Mouse (Mus musculus): Measurements from ENCODE around the gene Prpf18.
A peak's percentile ranks its signal among the peaks of the same experiment; 100 is the strongest.
"Not testable (repeated sequence)": the region's sequence is repeated elsewhere in the genome, so short reads cannot be mapped to it uniquely, and the experiment has no call there.

Gene Prpf18

DNA sequence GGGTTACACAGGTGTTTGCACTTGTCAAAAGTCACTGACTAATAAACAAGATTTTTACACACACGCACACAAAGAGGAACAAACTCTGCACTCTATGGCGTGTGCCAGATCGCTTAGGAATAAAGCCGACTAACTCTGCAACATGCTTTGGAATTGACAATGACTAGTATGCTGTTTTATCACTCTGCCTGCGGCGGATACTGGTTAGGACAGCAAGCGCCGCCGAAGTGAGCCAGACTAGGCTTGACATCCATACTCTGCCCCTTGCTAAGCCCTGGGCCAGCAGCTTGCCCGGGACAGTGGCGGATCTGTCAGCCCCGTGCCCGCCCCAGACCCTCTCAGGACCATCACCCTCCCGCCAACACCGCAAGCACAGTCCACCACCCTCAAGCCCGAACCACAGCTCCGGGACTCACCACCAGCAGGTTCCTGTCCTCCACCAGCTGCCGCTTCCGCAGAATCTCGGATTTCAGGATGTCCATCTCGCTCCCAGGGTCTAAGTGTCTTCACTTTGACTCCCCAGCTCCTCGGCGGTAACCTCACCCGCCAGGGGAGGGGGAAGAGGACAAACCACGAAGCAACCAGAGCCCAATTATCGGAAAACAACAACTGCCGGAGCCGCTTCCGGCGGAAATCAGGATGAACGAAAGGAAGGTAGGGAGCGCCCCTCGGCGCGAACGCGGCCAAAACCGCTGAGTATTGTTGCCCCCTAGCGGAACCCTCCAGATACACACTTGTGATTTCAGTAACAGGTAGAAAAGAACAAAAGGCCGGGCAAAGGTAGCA lies at the start of gene Prpf18:
Gene Prpf18, minus strand, starts transcription at position 614 of the 786 bp plus-strand sequence.
- DNase-seq (ENCODE audit: low spot score in 2 of 2), result peak; percentile 78 to 83

DNA sequence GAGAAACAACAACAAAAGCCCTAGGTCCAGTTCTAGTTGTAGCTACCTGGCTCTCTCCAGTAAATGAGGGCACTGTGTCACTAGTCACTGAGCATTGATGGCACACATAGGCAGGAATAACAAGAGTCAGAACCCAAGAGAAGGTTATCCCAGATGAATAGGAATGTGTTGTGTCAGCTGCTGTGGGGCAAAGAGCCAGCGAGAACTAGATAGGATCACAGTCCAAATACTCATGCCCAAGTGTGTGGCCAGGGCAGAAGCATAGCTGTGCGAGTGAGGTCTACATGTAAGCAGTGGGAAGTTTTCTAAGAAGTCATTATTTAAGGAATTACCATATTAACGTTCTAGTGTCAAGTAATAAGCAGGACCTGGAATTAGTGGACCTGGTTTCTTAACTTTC lies 28.0 kb upstream of the Prpf18 start:
- no peak for DNase-seq (ENCODE audit: low spot score in 2 of 2)

DNA sequence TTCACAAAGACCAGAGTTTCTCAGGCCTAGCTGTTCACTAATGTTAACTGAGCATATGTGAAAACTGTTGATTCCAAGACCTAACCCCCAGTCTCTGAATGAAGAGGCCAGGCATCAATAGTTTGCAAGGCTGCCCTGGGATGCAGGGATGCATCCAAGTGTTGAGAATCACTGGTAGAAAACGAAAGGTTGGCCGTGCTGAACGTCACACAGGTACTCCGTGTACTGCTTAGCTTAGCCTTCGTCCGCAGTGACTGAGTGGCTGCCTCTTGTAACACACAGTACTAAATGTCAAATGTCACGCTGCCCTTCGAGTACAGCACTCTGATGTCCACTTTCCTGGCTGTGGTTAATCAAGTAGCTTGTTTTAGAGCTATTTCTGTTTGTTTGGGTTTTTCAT lies 19.7 kb upstream of the Prpf18 start:
- no peak for DNase-seq (ENCODE audit: low spot score in 2 of 2)

DNA sequence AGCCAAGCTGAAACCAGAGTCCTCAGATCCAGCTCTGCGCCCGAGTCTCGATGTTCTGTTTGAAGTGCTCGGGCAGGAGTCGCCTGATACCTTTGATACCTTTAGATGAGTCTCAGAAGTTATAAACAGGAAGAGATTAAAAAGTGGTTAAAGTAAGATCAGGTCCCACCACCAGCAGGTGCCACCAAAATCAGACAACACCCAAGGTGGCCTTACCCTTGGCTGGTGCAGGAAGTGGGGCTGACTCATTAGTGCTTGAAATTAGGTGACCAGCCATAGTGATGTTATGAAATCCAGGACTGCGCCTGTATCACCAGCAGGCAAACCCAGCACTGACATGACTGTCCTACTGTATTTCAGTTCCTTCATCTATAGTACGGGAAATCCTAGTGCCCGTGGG lies 17.8 kb upstream of the Prpf18 start:
- no peak for DNase-seq (ENCODE audit: low spot score in 2 of 2)

DNA sequence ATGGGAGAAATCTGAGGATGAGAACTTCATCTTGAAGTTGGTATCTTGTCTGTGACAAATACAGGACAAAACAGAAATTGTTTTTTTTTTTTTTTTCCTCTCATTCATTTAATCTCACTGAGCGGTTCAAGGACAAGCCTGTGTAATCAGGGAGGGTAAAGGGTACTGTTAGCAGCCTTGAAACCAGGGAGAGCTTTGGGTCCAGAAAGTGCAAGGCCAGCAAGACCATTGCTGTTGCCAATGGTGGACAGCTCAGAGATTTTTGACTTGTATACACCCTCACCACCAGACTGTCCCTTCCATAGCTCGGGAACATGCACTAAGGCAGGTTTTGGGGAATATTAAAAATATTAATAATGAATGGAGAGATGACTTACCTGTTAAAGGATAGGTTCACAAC lies 16.7 kb upstream of the Prpf18 start:
- DNase-seq (ENCODE audit: low spot score in 2 of 2), result no peak

- DNase-seq (ENCODE audit: low spot score in 2 of 2), result no peak
Measured at GRCm38 (mm10) chr2:4660677-4661076, 8.8 kb upstream of the Prpf18 start.

DNA sequence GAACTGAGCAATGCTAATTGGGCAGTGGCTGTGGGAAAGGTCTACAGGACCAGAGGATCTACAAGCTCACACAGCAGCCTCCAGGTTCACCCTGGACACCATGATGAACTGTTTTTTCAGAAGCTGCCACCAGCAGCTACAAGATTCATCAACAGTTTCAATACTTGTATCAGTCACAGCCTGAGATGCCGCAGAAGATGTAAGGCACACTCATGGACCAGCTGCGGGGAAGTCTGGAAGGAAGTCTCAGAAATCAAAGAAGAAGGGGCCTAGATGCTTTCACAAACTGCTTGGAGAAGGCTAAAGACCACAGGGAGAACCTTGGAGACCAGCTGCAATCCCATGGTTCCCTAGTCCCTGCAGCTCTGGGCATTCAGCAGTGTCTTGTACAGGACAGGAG lies 2.3 kb downstream of the Prpf18 start:
- no peak for DNase-seq (ENCODE audit: low spot score in 2 of 2)

DNA sequence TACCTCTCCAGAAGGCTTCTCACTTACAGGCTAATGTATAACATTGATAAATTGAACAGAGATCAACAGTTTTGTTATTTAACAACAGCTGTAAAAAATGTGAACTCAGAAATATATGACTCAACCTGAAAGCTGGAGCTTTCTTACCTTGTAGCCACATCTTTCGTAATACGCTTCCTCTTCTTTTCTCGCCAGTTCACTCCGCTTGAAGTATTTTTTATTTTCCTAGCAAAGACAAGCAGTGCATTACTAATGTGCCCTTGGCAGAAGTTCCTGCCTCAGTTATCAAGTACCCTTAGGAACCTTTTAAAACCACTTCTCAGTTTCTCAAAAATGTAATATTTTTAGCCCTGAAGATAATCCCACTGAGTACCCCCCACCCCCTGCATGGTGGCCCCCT lies 3.8 kb downstream of the Prpf18 start:
- DNase-seq (ENCODE audit: low spot score in 2 of 2), result no peak

DNA sequence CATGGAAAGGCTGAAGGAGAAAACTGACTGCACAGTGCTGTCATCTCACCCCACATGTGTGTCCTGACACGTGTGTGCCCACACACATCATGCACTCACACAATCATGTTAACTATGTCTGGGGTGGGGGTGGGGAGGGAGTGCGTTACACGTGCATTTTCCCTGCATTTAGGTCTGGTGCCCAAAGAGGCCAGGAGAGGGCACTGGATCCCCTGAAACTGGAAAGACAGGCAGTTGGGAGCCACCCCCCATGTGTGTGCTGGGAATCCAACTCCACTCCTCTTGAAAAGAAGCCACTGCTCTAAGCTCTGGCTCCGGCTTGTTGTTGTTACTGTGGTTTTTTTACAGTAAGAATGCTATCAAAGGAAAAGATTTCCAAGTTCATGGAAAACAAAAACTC lies 6.8 kb downstream of the Prpf18 start:
- DNase-seq (ENCODE audit: low spot score in 2 of 2), result no peak

DNA sequence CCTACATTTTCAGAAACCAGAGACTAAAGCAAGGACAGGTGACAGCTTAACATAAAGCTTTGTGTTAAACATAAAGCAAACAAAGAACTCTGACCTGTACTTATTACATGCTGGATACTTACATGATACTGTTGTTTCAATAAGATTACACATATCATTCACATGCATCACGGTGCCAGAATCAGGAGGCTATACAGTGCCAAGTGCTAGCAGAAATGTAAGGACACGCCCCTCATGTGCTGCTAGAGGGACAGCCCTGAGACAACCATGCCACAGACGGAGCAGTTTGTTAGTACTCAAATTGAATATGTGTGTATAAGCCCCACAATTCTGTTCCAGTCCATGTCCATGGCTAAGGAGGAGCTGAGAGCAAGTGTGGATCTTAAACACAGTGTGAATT lies 13.7 kb downstream of the Prpf18 start:
- no peak for DNase-seq (ENCODE audit: low spot score in 2 of 2)

DNA sequence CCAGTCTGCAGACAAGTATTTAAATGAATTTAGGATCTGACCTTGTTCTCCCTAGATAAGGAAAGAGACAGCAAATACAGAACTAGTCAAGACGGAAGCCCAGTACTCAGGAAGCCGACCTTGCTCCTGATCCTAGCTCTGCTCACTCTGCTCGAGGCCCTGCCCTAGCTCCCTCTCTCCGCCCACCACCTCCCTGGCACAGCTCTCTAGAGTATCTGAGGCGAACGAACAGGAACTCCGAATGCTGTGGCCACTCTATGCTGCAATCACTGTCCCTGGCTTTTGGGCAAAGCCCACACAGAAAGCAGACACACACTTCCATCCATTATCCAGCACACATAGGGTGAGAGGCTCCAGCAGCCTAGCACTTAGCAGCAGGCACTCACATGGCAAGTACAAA lies 15.3 kb downstream of the Prpf18 start:
- DNase-seq (ENCODE audit: low spot score in 2 of 2), result no peak

DNA sequence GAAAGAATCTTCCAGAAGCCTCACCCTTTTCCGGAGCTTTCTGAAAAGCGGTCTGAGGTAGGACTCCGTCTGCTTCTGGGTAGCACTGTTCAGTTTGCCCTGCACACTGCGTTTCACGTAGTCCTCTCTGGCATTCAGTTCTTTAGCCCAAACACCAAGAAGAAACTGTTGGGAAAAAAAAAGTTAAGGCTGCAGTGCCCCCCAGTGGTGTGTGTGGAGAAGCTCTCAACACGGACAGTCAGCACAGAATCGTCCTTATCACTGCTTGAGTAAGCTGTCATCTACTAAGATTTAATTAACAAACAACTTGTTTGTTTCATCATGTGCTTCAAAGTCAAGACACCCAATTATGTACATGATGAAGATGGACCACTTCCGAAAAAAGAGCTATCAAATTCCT lies 16.1 kb downstream of the Prpf18 start:
- DNase-seq (ENCODE audit: low spot score in 2 of 2), result no peak

- DNase-seq (ENCODE audit: low spot score in 2 of 2), result peak in 1 of 2 experiments; percentile 40
Measured at GRCm38 (mm10) chr2:4630197-4630835, 21.6 kb downstream of the Prpf18 start.

- no peak for DNase-seq (ENCODE audit: low spot score in 2 of 2)
Measured at GRCm38 (mm10) chr2:4629470-4629869, 22.4 kb downstream of the Prpf18 start.

GRCm38 (mm10) chr2:4628920-4629319 lies 23.0 kb downstream of the Prpf18 start:
- DNase-seq (ENCODE audit: low spot score in 2 of 2), result no peak

GRCm38 (mm10) chr2:4626911-4627310 lies 25.0 kb downstream of the Prpf18 start:
- DNase-seq (ENCODE audit: low spot score in 2 of 2), result no peak

GRCm38 (mm10) chr2:4621471-4621985 lies 30.4 kb downstream of the Prpf18 start:
- DNase-seq (ENCODE audit: low spot score in 2 of 2), result no peak

GRCm38 (mm10) chr2:4620640-4621401 lies 31.1 kb downstream of the Prpf18 start:
- no peak for DNase-seq (ENCODE audit: low spot score in 2 of 2)

- no peak for DNase-seq (ENCODE audit: low spot score in 2 of 2)
Measured at GRCm38 (mm10) chr2:4619893-4620593, 31.9 kb downstream of the Prpf18 start.

GRCm38 (mm10) chr2:4619126-4619525 lies 32.8 kb downstream of the Prpf18 start:
- not testable (repeated sequence) for DNase-seq (ENCODE audit: low spot score in 2 of 2)

DNA sequence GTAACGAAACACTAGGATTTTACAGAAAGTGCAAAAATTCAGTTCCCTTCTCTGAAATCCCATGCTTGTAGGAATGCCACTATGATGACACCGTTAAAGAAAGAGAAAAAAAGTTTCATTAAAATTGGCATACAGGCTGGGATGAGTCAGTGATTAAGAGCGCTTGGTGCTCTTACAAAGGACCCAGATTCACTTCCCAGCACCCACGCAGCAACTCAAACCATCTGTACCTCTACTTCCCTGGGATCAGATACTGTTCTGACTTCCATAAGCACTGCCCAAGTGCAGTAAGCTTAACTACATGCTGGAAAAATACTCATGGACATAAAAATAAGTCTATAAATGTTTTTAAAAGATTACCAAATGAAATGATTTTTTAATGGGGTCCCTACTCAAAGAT lies 34.9 kb downstream of the Prpf18 start:
- DNase-seq (ENCODE audit: low spot score in 2 of 2), result peak in 1 of 2 experiments; percentile 46
